Mouse (Mus musculus): ENCODE data around the gene Ctcf.

The Ctcf gene

GRCm38 (mm10) chr8:105648929-105649328 lies 12.6 kb downstream of the Ctcf start:
- DNase-seq (ENCODE audit: low spot score): no peak

- DNase-seq (ENCODE audit: low spot score): no peak
Measured at GRCm38 (mm10) chr8:105657641-105658040, 21.3 kb downstream of the Ctcf start.

- DNase-seq (ENCODE audit: low spot score): peak; percentile 24
Measured at GRCm38 (mm10) chr8:105661167-105661566, 24.8 kb downstream of the Ctcf start.

GRCm38 (mm10) chr8:105677891-105678290 lies 41.5 kb downstream of the Ctcf start:
- no peak for DNase-seq (ENCODE audit: low spot score)

GRCm38 (mm10) chr8:105685325-105685724 lies 49.0 kb downstream of the Ctcf start:
- DNase-seq (ENCODE audit: low spot score): no peak

GRCm38 (mm10) chr8:105685796-105686308 lies 49.5 kb downstream of the Ctcf start, which contains the start of gene Carmil2:
TSS of gene Carmil2 (plus strand) at chr8:105686274.
- no peak for DNase-seq (ENCODE audit: low spot score)

GRCm38 (mm10) chr8:105686551-105686950 lies 50.2 kb downstream of the Ctcf start:
- no peak for DNase-seq (ENCODE audit: low spot score)

- no peak for DNase-seq (ENCODE audit: low spot score)
Measured at GRCm38 (mm10) chr8:105687512-105687911, 51.1 kb downstream of the Ctcf start.

GRCm38 (mm10) chr8:105688242-105688752 lies 51.9 kb downstream of the Ctcf start:
- DNase-seq (ENCODE audit: low spot score): no peak

- DNase-seq (ENCODE audit: low spot score): no peak
Measured at GRCm38 (mm10) chr8:105689256-105689982, 53.1 kb downstream of the Ctcf start.

- no peak for DNase-seq (ENCODE audit: low spot score)
Measured at GRCm38 (mm10) chr8:105689983-105690360, 53.6 kb downstream of the Ctcf start.

- no peak for DNase-seq (ENCODE audit: low spot score)
Measured at GRCm38 (mm10) chr8:105690978-105691377, 54.6 kb downstream of the Ctcf start.

- no peak for DNase-seq (ENCODE audit: low spot score)
Measured at GRCm38 (mm10) chr8:105692449-105693182, 56.2 kb downstream of the Ctcf start.

GRCm38 (mm10) chr8:105693648-105694047 lies 57.3 kb downstream of the Ctcf start:
- DNase-seq (ENCODE audit: low spot score): no peak

- DNase-seq (ENCODE audit: low spot score): no peak
Measured at GRCm38 (mm10) chr8:105694051-105694799, 57.9 kb downstream of the Ctcf start.

- no peak for DNase-seq (ENCODE audit: low spot score)
Measured at GRCm38 (mm10) chr8:105695080-105695780, 58.9 kb downstream of the Ctcf start.

GRCm38 (mm10) chr8:105697196-105697780 lies 60.9 kb downstream of the Ctcf start:
- no peak for DNase-seq (ENCODE audit: low spot score)

GRCm38 (mm10) chr8:105698734-105699133 lies 62.4 kb downstream of the Ctcf start:
- DNase-seq (ENCODE audit: low spot score): no peak

GRCm38 (mm10) chr8:105699488-105700215 lies 63.3 kb downstream of the Ctcf start:
- no peak for DNase-seq (ENCODE audit: low spot score)

GRCm38 (mm10) chr8:105700566-105700965 lies 64.2 kb downstream of the Ctcf start:
- DNase-seq (ENCODE audit: low spot score): no peak
